Mouse (Mus musculus): ENCODE results near the gene Ryr2. TPM values are rescaled to one million over a fixed set of nuclear protein-coding genes. Genes with fewer than 3 reads are reported as not detected.

Gene Ryr2
- total and polyA plus RNA-seq, 3 experiments: 0.11 to 0.13 TPM; not detected in 1

DNA sequence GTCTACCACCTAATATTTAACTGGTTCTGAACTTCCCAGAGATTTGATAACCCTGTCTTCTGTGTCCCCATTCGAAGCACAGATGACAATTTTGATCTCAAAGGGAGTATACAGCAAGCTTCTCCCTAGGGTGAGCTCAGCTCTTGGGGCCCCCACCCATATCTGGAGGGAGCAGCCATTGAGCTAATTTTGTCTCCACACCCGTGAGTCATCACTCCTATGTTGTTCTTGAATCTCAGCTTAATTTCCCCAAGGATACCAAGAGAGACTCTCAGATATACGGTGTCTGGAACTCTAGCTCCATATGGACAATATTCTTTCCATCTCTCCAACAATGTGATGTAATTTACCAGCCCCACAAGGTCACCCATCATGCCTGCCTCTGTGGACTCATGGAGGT, 66.8 kb downstream of the Ryr2 start:
- Histone ChIP-seq H3K9me3 (replicated peaks; ENCODE audit: low read length) (no peaks in the 10 kb centered on the region), H3K4me1 (ENCODE audit: control insufficient read depth in 1 of 2, insufficient read depth in 2 of 2) (no peaks in the 10 kb centered on the region), H3K27me3 (replicated peaks) (no peaks in the 10 kb centered on the region), H3K4me2 (ENCODE audit: insufficient read depth, low read depth, poor library complexity, severe bottlenecking) (no peak overlapping the region), H3K9ac (ENCODE audit: insufficient read depth, low read depth) (no peak overlapping the region), H3K4me3 (replicated peaks in 1 of 3; ENCODE audit: low read depth in 2 of 3, low read length in 2 of 3, poor library complexity in 1 of 3) (no peak overlapping the region), H3K27ac (ENCODE audit: insufficient read depth, low read depth) (no peak overlapping the region), H3K36me3 (replicated peaks in 1 of 2; ENCODE audit: control insufficient read depth in 1 of 2, insufficient read depth in 1 of 2, low read length in 1 of 2) (no peaks in the 10 kb centered on the region), H3K79me2 (replicated peaks; ENCODE audit: control insufficient read depth, extremely low read depth, insufficient read depth, poor library complexity, severe bottlenecking) (no peaks in the 10 kb centered on the region)
- no peak for DNase-seq (ENCODE audit: extremely low read depth)
- in situ Hi-C loops (cut with MboI; ENCODE audit: low pct_ligation_motif_present, low pct_unique_long_range_greater_than_20kb, low sequenced_read_pairs): no loop called here
- no peak for TF ChIP-seq CTCF (conservative IDR thresholded peaks at IDR 0.05 in 1 of 2, IDR thresholded peaks at IDR 0.05 in 1 of 2; ENCODE audit: low read depth in 2 of 2, low read length in 2 of 2)
- TF ChIP-seq RAD21 (IDR thresholded peaks at IDR 0.05; ENCODE audit: low read depth, low read length): no peak
- no peak for TF ChIP-seq CHD1 (IDR thresholded peaks at IDR 0.05; ENCODE audit: low read depth, low read length)
- TF ChIP-seq ZMIZ1 (IDR thresholded peaks at IDR 0.05; ENCODE audit: low read depth, low read length): no peak
- TF ChIP-seq BHLHE40 (IDR thresholded peaks at IDR 0.05; ENCODE audit: low read depth, low read length): no peak
- dilution Hi-C loops (cut with MboI; ENCODE audit: extremely low pct_ligation_motif_present, extremely low pct_unique_long_range_greater_than_20kb, low sequenced_read_pairs): no loop called here

DNA sequence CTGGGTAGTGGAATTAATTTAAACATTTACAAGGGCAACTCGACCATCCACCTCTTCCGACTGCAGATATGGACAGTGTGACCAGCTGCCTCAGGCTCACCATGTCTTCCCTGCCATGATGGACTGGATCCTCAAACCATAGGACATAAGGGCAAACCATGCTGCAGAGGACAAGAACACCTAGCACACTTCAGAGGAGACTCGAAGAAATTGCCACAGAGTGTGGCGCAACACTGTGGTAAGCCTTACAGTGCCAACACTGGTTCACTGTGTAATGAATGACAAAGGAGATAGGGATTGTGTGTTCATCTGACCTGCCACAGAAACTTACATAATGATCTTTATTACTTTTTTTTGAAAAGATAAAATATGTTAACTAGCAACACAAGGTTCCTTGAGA, 68.1 kb downstream of the Ryr2 start:
- no peak for DNase-seq (ENCODE audit: extremely low read depth)
- Histone ChIP-seq H3K27me3 (replicated peaks) (no peaks in the 10 kb centered on the region), H3K4me3 (replicated peaks in 1 of 3; ENCODE audit: low read depth in 2 of 3, low read length in 2 of 3, poor library complexity in 1 of 3) (no peak overlapping the region), H3K9ac (ENCODE audit: insufficient read depth, low read depth) (no peak overlapping the region), H3K79me2 (replicated peaks; ENCODE audit: control insufficient read depth, extremely low read depth, insufficient read depth, poor library complexity, severe bottlenecking) (no peaks in the 10 kb centered on the region), H3K4me2 (ENCODE audit: insufficient read depth, low read depth, poor library complexity, severe bottlenecking) (no peak overlapping the region), H3K36me3 (replicated peaks in 1 of 2; ENCODE audit: control insufficient read depth in 1 of 2, insufficient read depth in 1 of 2, low read length in 1 of 2) (no peaks in the 10 kb centered on the region), H3K27ac (ENCODE audit: insufficient read depth, low read depth) (no peak overlapping the region), H3K9me3 (replicated peaks; ENCODE audit: low read length) (no peaks in the 10 kb centered on the region), H3K4me1 (ENCODE audit: control insufficient read depth in 1 of 2, insufficient read depth in 2 of 2) (peaks cover 0 to 5% of the 10 kb centered on the region in 2 experiments; a peak in 2 of 4 replicates)
- TF ChIP-seq ZMIZ1 (IDR thresholded peaks at IDR 0.05; ENCODE audit: low read depth, low read length) (no peak), SIN3A (IDR thresholded peaks at IDR 0.05; ENCODE audit: low read length) (no peak), CHD2 (IDR thresholded peaks at IDR 0.05; ENCODE audit: low read length) (no peak), CHD1 (IDR thresholded peaks at IDR 0.05; ENCODE audit: low read depth, low read length) (no peak), MAZ (IDR thresholded peaks at IDR 0.05; ENCODE audit: low read depth, low read length) (no peak), KAT2A (IDR thresholded peaks at IDR 0.05; ENCODE audit: insufficient replicate concordance, low read length) (no peak), USF2 (conservative IDR thresholded peaks at IDR 0.05; ENCODE audit: low read depth, low read length) (no peak), MEF2A (IDR thresholded peaks at IDR 0.05; ENCODE audit: borderline replicate concordance, low read depth, low read length) (no peak), RAD21 (IDR thresholded peaks at IDR 0.05; ENCODE audit: low read depth, low read length) (no peak), TBP (conservative IDR thresholded peaks at IDR 0.05; ENCODE audit: low read depth, low read length) (no peak), MAFK (IDR thresholded peaks at IDR 0.05; ENCODE audit: insufficient replicate concordance, low read length) (no peak), USF1 (IDR thresholded peaks at IDR 0.05; ENCODE audit: low read depth, low read length) (no peak), ZKSCAN1 (IDR thresholded peaks at IDR 0.05; ENCODE audit: borderline replicate concordance, low read depth, low read length) (no peak), NELFE (IDR thresholded peaks at IDR 0.05; ENCODE audit: low read depth, low read length) (no peak), UBTF (IDR thresholded peaks at IDR 0.05; ENCODE audit: low read depth, low read length) (no peak), ZC3H11A (IDR thresholded peaks at IDR 0.05; ENCODE audit: low read depth, low read length) (no peak), TCF12 (IDR thresholded peaks at IDR 0.05; ENCODE audit: low read depth, low read length) (no peak), JUN (IDR thresholded peaks at IDR 0.05; ENCODE audit: insufficient read depth, low read depth, low read length) (no peak)
- in situ Hi-C loops (cut with MboI; ENCODE audit: low pct_ligation_motif_present, low pct_unique_long_range_greater_than_20kb, low sequenced_read_pairs) (no loop called here), dilution Hi-C loops (cut with MboI; ENCODE audit: extremely low pct_ligation_motif_present, extremely low pct_unique_long_range_greater_than_20kb, low sequenced_read_pairs) (no loop called here)

Measured in CH12.LX (cell line).